Mouse (Mus musculus) E14TG2a.4 (cell line): ENCODE data around the gene Psmc3ip.

Experiments used
- CTCF ChIP-seq: conservative IDR thresholded peaks from 2 replicates; pipeline ENCODE4 v1.5.1; 2014; ENCODE audit warnings: low read length
- POU5F1 ChIP-seq: IDR thresholded peaks from 2 replicates; pipeline ENCODE4 v1.6.1; 2014; ENCODE audit warnings: low read length, borderline replicate concordance

- TF ChIP-seq CTCF (no peak), POU5F1 (no peak)
Measured at GRCm38 (mm10) chr11:101060126-101060525, 35.1 kb downstream of the Psmc3ip start.
